Mouse (Mus musculus) liver, adult 2 months (tissue): Measurements from ENCODE around the gene Amigo3. TPM values are rescaled to one million over a fixed set of nuclear protein-coding genes. Genes with fewer than 3 reads are reported as not detected.
A peak's percentile ranks its signal among the peaks of the same experiment; 100 is the strongest.

Experiments
- DNase-seq: peaks from one replicate; pipeline ENCODE4 v3.0.0-alpha.2; 2011; ENCODE audit warnings: low read depth, low spot score; ENCODE audit errors: extremely low read depth
- H3K27ac ChIP-seq: fragments of 200-500 bp; replicated peaks from 2 replicates; pipeline ENCODE4 v1.5.1; 2012; ENCODE audit warnings: low read depth, mild to moderate bottlenecking, control low read depth, inconsistent platforms, low read length; ENCODE audit not compliant: insufficient read depth
- H3K27me3 ChIP-seq: fragments of 200-500 bp; 2 replicates; pipeline ENCODE4 v1.6.1; 2012; ENCODE audit warnings: mild to moderate bottlenecking, moderate library complexity, low read length, inconsistent platforms; ENCODE audit not compliant: control insufficient read depth, insufficient read depth
- H3K36me3 ChIP-seq: fragments of 200-500 bp; 2 replicates; pipeline ENCODE4 v1.6.1; 2012; ENCODE audit warnings: low read length, inconsistent platforms; ENCODE audit not compliant: control insufficient read depth, insufficient read depth
- H3K4me1 ChIP-seq: fragments of 200-500 bp; 2 replicates; pipeline ENCODE4 v1.6.1; 2011; ENCODE audit warnings: low read length; ENCODE audit not compliant: control insufficient read depth, insufficient read depth
- H3K4me3 ChIP-seq: fragments of 200-500 bp; 2 replicates; pipeline ENCODE4 v1.5.1; 2011; ENCODE audit warnings: low read depth, mild to moderate bottlenecking, control low read depth, low read length, moderate library complexity; ENCODE audit not compliant: insufficient read depth
- H3K79me2 ChIP-seq: fragments of 200-500 bp; 2 replicates; pipeline ENCODE4 v1.6.1; 2012; ENCODE audit warnings: inconsistent platforms, mild to moderate bottlenecking, low read length, moderate library complexity; ENCODE audit not compliant: control insufficient read depth, insufficient read depth
- H3K9ac ChIP-seq: fragments of 200-500 bp; 2 replicates; pipeline ENCODE4 v1.6.1; 2012; ENCODE audit warnings: low read depth, mild to moderate bottlenecking, control low read depth, inconsistent platforms, low read length
- CTCF ChIP-seq: fragments of 200-500 bp; IDR thresholded peaks from 2 replicates; pipeline ENCODE4 v1.5.1; 2011; ENCODE audit warnings: low read depth, low read length, control low read depth
- POLR2A ChIP-seq: fragments of 200-500 bp; IDR thresholded peaks from 2 replicates; pipeline ENCODE4 v1.6.1; 2011; ENCODE audit warnings: low read length, control low read depth; ENCODE audit not compliant: insufficient read depth; ENCODE audit errors: extremely low read depth
- WGBS: fragments of 180-500 bp; shearing (Covaris S2); methylation state at CpG from one replicate; pipeline ENCODE4 v1.1.7; 2018; 5-methylcytosine and 5-hydroxymethylcytosine counted together
- polyA plus RNA-seq: library from polyadenylated mRNA; depleted of rRNA; stranded (reverse); fragments of >200 nt; gene quantifications from 2 replicates; pipeline ENCODE4 v1.2.3, GENCODE M21; 2012
- total RNA-seq: library from RNA; depleted of rRNA; stranded (reverse); fragments of >200 nt; gene quantifications from 2 replicates; pipeline ENCODE4 v1.2.3, GENCODE M21; 2014

Amigo3 gene
- total and polyA plus RNA-seq, 2 experiments: 0.37 to 2.8 TPM

DNA sequence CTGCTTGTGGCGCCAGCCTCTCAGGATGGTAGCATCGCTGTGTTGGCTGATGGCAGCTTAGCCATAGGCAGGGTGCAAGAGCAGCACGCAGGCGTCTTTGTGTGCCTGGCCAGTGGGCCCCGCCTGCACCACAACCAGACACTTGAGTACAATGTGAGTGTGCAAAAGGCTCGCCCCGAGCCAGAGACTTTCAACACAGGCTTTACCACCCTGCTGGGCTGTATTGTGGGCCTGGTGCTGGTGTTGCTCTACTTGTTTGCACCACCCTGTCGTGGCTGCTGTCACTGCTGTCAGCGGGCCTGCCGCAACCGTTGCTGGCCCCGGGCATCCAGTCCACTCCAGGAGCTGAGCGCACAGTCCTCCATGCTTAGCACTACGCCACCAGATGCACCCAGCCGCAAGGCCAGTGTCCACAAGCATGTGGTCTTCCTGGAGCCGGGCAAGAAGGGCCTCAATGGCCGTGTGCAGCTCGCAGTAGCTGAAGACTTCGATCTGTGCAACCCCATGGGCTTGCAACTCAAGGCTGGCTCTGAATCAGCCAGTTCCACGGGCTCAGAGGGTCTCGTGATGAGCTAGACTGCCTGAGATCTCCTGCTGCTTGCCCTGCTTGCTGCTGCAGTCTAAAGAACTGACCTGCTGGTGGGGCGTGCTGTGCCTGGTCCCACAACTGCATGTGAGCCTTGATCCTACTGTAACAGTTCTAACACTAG, 1.5 kb downstream of the Amigo3 start:
- H3K4me1 ChIP-seq: peaks cover 39% of the 10 kb centered on the region
- H3K27ac ChIP-seq: no peak overlapping the region
- H3K9ac ChIP-seq: no peak overlapping the region
- H3K4me3 ChIP-seq: no peak overlapping the region
- H3K27me3 ChIP-seq: no peaks in the 10 kb centered on the region
- H3K79me2 ChIP-seq: peaks cover 1% of the 10 kb centered on the region; the same call in 1 of the 2 replicates
- no peak for DNase-seq
- peaks cover 5% of the 10 kb centered on the region; the same call in 1 of the 2 replicates for H3K36me3 ChIP-seq
- 95% methylated on average over 22 of the region's 22 CpGs for WGBS
- TF ChIP-seq POLR2A (no peak), CTCF (no peak)

DNA sequence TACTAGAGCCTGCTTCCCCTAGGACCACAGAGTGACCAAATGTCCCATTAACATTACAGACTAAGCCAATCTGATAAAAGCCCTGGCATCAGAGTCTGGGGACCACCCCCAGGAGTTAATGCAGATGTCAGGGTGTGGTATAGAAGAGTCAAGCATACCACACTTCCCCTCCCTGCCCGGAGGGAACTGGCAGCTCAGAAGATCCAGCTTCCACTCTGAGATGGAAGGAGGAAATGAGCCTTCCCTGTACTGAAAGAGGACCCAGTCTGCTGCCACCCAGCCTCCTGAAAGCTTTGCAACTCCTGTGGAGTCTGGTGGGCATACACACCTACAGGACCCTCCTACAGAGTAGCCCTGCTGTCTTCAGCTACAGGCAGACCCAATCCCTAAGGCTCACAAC, 2.1 kb downstream of the Amigo3 start:
- no peak overlapping the region for H3K4me3 ChIP-seq
- no peak overlapping the region for H3K27ac ChIP-seq
- peaks cover 34% of the 10 kb centered on the region for H3K4me1 ChIP-seq
- no peak for TF ChIP-seq CTCF
- no peak for TF ChIP-seq POLR2A
- WGBS: 75% methylated on average over 1 of the region's 1 CpGs
- no peak overlapping the region for H3K9ac ChIP-seq
- H3K79me2 ChIP-seq: no peaks in the 10 kb centered on the region
- peaks cover 5% of the 10 kb centered on the region; the same call in 1 of the 2 replicates for H3K36me3 ChIP-seq
- no peaks in the 10 kb centered on the region for H3K27me3 ChIP-seq
- DNase-seq: no peak

DNA sequence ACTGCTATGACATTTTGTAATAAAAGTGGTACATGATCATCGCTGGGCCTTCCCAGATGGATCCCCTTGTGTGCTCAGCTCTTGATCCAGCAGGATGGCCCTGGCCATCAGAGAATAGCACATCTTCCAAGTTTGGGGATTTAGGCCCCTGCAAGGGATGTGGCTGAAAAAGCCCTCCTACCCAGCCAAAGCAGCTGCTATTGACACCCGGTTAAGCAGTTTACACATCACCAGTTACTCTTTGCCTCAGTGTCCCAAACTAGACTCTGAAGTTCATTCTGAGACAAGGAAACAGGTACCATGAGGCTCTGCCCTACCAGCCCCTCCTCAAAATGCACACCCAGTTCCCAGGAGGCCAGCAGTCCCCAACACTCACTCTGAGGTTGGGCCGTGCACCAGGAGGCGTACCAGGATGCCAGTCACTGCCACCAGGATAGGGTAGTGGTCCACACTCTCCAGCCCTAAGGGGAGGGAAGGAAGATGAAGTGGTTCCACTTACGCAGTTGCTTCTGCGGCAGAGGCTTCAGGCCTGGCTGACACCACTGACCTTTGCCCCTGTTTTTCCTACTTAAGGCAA, 2.8 kb downstream of the Amigo3 start:
- H3K4me3 ChIP-seq: no peak overlapping the region

DNA sequence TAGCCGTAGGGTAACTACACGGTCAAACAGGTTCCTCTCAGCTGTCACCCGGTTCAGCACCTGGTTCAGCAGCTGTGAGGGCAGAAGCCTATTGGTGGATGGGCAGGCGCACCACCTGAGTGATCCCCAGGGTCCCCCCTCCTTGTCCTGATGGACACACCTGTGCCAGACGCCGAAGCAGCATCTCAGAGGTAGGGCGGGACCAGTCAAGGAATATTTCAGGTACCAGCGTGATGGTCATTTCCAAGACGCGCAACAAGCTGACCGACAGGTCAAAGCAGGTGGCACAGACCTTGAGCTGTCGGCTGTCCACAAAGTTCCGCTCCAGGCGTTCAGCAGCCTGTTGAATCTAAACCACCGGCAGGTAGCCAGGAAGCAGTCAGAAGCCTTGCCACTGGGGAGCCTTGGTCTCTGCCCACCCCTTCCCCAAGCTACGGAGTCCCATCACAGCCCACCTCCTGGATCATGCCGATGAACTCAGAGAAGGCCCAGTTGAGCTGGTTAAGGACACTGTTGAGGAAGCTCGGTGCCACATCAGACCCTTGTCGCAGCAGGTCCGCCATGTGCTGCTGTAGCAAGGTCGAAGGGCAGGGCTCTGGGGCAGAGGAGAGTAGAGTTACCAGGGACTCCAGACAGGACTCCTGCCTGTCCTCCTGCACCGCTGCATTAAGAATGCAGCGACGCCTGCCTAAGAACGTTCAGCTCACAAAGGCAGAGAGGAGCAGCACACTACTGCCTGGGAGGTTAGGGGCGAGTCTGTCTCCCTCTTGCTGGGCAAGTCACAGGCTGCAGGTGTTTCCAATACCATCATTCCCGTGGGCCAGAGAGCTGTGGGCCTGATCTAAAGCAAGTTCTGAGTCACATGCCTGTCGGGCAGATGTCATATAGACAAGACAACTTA, 3.7 kb downstream of the Amigo3 start:
- WGBS: 78% methylated on average over 28 of the region's 28 CpGs
- no peak for DNase-seq
- Histone ChIP-seq H3K9ac (no peak overlapping the region), H3K79me2 (no peaks in the 10 kb centered on the region), H3K36me3 (peaks cover 5% of the 10 kb centered on the region; the same call in 1 of the 2 replicates), H3K4me3 (no peak overlapping the region), H3K27me3 (no peaks in the 10 kb centered on the region), H3K4me1 (peaks cover 26% of the 10 kb centered on the region), H3K27ac (peak overlapping the region; percentile 61)
- TF ChIP-seq CTCF (no peak), POLR2A (no peak)

More for the DNA sequence above, 2.8 kb downstream of the Amigo3 start:
- peaks cover 29% of the 10 kb centered on the region for H3K4me1 ChIP-seq
- no peak for DNase-seq
- WGBS: 73% methylated on average over 6 of the region's 6 CpGs
- H3K27me3 ChIP-seq: no peaks in the 10 kb centered on the region
- no peak overlapping the region for H3K9ac ChIP-seq
- no peak overlapping the region for H3K27ac ChIP-seq
- TF ChIP-seq CTCF: no peak
- no peak for TF ChIP-seq POLR2A
- no peaks in the 10 kb centered on the region for H3K79me2 ChIP-seq
- peaks cover 5% of the 10 kb centered on the region; the same call in 1 of the 2 replicates for H3K36me3 ChIP-seq

DNA sequence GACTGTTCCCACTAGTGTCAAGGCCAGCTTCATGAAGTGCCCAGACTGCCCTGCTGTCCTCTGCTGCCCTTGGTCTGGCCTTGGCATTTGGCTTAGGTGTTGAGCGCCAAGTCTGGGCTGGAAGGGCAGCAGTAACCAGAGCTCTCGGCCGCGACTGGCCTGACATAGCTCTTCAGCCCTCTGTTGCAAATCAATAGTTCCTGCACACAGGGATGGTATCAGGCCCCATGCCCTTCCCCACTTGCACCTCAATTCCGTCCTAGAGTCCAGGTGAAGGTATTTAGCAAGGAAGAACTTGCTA, 4.3 kb downstream of the Amigo3 start:
- H3K4me1 ChIP-seq: peaks cover 26% of the 10 kb centered on the region
- H3K36me3 ChIP-seq: peaks cover 5% of the 10 kb centered on the region; the same call in 1 of the 2 replicates
- DNase-seq: peak; percentile 95
- no peak overlapping the region for H3K4me3 ChIP-seq
- TF ChIP-seq CTCF (no peak), POLR2A (no peak)
- no peaks in the 10 kb centered on the region for H3K27me3 ChIP-seq
- H3K9ac ChIP-seq: no peak overlapping the region
- 20% methylated on average over 5 of the region's 5 CpGs for WGBS
- H3K79me2 ChIP-seq: no peaks in the 10 kb centered on the region
- H3K27ac ChIP-seq: peak overlapping the region; percentile 61
